Mouse (Mus musculus) hindlimb bud, embryonic 11.5 days (tissue): ENCODE measurements around the gene Slc30a1.
A peak's percentile ranks its signal among the peaks of the same experiment; 100 is the strongest.

Experiments used
- DNase-seq: peaks from one replicate; pipeline ENCODE4 v3.0.0-alpha.2; 2012; ENCODE audit warnings: low read depth, low spot score; ENCODE audit errors: extremely low spot score

Gene Slc30a1

GRCm38 (mm10) chr1:191906571-191907430, at the start of gene Slc30a1:
Gene Slc30a1 (plus strand): TSS chr1:191906767.
- DNase-seq, result peak; percentile 58

- DNase-seq, result no peak
These were observed 49.5 kb upstream of the Slc30a1 start for GRCm38 (mm10) chr1:191856886-191857651.

- DNase-seq, result no peak
These were observed 48.4 kb upstream of the Slc30a1 start for GRCm38 (mm10) chr1:191858136-191858535.

GRCm38 (mm10) chr1:191859847-191860246, 46.7 kb upstream of the Slc30a1 start:
- no peak for DNase-seq

DNA sequence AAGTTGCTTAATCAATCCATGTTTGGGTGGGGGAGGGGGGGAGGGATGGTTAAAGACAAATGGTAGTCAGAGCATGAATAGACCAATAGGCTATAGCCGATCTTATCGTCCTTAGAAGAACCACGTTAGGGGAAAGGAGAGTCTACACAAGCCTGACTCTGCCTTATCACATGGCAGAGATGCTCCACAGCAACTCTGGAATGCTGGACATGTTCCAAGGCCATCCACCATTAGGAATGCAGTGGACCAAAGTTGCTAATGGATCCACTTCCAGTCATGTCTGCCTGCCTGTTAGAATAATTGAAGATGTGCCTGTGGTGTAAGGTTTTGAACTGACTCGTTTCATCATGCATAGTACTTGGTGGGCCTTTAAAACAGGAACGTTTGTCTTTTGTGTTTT, 45.3 kb upstream of the Slc30a1 start:
- DNase-seq, result no peak

- no peak for DNase-seq
These were observed 42.6 kb upstream of the Slc30a1 start for GRCm38 (mm10) chr1:191863833-191864550.

- DNase-seq, result no peak
These were observed 42.0 kb upstream of the Slc30a1 start for GRCm38 (mm10) chr1:191864551-191865027.

DNA sequence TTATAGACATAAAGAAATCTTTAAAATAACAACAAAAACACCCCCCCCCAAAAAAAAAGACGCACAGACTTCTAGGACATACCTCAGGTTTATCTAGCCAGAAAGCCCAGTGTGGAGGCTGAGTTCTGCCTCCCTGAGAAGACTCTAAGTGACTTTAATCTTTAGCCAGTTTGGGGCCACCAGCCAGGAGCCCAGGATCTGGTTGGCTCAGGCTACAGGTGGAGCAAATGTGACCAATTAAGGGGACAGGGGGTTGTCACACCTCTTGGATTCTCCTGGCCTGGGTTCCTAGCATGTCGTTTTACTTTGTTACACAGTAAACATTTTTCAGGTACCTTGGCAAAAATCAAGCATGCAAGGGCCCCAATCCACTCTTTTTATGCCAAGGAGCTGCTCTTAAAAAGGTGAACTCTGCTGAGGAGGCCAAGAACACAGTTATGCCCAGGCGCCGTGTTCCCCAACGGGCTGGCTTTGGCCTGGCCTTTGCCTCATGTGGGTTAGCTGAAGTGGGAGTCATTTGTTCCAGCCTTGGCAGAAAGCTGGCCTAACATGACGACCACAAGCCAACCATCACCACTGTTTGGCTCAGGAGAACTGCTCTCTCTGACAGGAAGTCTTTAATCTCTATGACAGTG, 34.4 kb upstream of the Slc30a1 start:
- DNase-seq, result no peak

GRCm38 (mm10) chr1:191875006-191875405, 31.6 kb upstream of the Slc30a1 start:
- DNase-seq, result no peak

DNA sequence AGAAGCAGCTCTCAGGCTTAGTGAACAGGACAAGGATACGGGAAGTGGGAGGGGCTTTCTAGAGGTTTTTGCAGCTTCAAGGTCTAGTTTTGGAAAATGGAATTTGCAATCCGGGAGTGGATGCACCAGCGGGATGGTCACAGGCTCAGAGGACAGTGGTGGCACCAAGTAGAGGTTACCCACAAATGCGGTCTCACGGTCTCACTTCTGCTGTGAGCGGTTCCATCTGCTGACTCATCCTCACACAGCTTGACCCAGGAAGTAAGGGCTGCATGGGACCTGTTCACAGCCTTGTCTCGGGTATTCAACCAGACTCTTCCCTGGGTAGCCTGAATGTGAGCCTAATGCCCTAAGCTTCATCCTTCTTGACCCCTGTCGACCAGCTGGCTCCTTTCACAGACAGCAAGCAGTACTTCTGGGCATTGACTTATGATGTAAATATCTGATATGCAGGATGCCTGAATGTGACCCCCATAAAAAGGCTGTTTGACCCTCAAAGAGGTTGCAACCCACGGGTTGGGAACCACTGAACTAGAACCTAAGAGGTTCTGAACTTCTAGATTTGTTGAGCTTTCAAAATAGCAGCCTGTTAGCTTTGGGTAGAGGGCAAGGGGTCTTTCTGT, 30.8 kb upstream of the Slc30a1 start:
- DNase-seq, result no peak

- no peak for DNase-seq
These were observed 28.9 kb upstream of the Slc30a1 start for GRCm38 (mm10) chr1:191877681-191878080.

- DNase-seq, result no peak
These were observed 28.0 kb upstream of the Slc30a1 start for GRCm38 (mm10) chr1:191878518-191878921.

GRCm38 (mm10) chr1:191880247-191880646, 26.3 kb upstream of the Slc30a1 start:
- no peak for DNase-seq

DNA sequence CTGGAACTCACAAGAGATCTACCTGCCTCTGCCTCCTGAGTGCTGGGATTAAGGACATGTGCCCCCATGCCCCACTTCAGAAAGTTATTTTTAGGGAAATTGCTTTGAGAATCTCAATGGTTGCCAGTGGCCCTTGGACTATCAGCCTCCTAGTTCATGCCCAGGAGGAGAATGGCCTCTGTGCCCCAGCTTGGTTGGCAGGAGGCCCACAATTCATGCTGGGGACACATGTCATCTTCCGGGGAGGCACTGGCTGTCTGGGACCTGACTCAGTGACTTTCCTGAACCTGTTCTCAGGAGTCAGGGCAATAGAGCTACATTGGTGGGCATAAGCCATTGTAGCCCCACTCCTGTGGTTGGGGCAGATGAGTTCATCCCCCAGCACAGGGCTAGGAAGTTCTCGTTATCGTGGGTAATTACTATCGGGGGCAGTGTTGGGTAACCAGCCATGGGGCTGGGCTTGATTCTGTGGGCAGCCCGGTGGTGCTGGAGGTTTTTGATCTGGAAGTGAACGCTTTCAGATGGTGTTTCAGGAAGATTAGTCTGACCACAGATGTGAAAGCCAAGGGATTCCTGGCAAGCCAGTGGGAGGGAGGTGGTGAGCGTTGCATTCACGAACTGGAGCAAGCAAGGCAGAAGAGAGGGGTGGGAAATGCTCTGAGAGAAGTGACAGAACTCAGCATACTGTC, 25.5 kb upstream of the Slc30a1 start:
- DNase-seq, result no peak

GRCm38 (mm10) chr1:191881663-191882062, 24.9 kb upstream of the Slc30a1 start:
- no peak for DNase-seq

GRCm38 (mm10) chr1:191882474-191883206, 23.9 kb upstream of the Slc30a1 start:
- DNase-seq, result no peak

DNA sequence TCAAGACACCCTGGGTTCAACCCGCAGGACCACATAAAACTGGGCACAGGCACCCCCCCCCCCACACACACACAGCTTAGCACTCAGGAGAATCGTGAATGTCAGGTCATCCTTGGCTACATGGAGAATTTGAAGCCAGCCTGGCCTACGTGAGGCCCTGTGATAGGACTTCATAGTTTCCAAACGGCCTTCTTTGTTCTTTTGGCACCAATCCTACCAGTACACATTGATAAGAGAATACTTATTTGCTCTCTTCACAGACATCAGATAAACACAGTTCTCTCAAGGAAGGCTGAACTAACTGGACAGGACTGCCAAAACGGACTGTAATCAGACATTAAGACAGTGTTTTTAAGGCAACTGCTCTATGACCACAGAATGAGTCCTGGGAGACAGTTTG, 22.9 kb upstream of the Slc30a1 start:
- DNase-seq, result no peak

- no peak for DNase-seq
These were observed 14.7 kb upstream of the Slc30a1 start for GRCm38 (mm10) chr1:191891912-191892311.

GRCm38 (mm10) chr1:191894386-191894785, 12.2 kb upstream of the Slc30a1 start:
- DNase-seq, result no peak
